Comparison of ENCODE assay signal across 10 mouse cellular contexts in the genomic region with DNA sequence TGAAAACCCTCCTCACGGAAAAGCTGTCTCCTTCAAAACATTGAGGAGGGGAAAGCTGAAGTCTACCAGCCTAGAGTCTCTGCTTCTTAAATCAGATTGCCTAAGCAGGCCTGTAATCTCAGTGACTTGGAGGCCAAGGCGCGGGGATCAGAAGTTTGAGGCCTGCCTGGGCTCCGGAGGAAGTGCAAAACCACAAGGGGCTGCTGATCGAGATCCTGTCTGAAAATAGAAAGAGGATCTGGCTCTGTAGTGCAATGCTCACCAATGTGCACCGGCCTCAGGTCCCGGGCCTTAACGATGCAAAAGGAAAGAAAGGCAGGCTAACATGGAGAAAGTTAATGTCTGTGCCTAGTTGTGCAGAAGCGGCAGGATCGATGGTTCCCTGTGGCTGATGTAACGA. TPM values are rescaled to one million over a fixed set of nuclear protein-coding genes. Genes with fewer than 3 reads are reported as not detected.
DNase-seq lines count a peak whose midpoint lies in the region; ATAC-seq lines count a peak whose summit lies in the region.
"Had no signal": no experiment of that assay in that cellular context is flagged by ENCODE, and none has a peak within 500 bp of the region (broad histone marks: within the 10 kb centered on the region; RNA-seq: fewer than 3 reads in every experiment).

No protein-coding gene starts in this region.

- no peak for ATAC-seq in liver, embryonic 13.5 days (ENCODE audit: low read depth)
- no peak for ATAC-seq in liver, embryonic 12.5 days
- peak; percentile 76 for ATAC-seq in megakaryocyte-erythroid progenitor cell, adult 5-6 weeks (replicated peaks; ENCODE audit: low FRiP score, low TSS enrichment, poor library complexity, severe bottlenecking)

- H3K9ac ChIP-seq in liver, embryonic 13.5 days, result no peak overlapping the region
- H3K9ac ChIP-seq in liver, embryonic 12.5 days, result no peak overlapping the region
- H3K9ac ChIP-seq: limb, embryonic 13.5 days had no signal

- H3K4me1 ChIP-seq in liver, embryonic 13.5 days (replicated peaks), result 0 out of 2 replicates have a peak, but pooled peaks cover 3% of the 10 kb centered on the region
- H3K4me1 ChIP-seq in liver, embryonic 12.5 days, result no peaks in the 10 kb centered on the region
- H3K4me1 ChIP-seq in brown adipose tissue, adult 24 weeks (ENCODE audit: control insufficient read depth, insufficient read depth, insufficient read length, low read length), result no peaks in the 10 kb centered on the region

- WGBS in liver, embryonic 13.5 days (ENCODE audit: insufficient replicate concordance), result 20% methylated on average over 11 of the region's 11 CpGs
- WGBS in liver, embryonic 12.5 days (ENCODE audit: insufficient replicate concordance), result 24% methylated on average over 11 of the region's 11 CpGs

- H3K27me3 ChIP-seq in liver, embryonic 13.5 days, result no peaks in the 10 kb centered on the region
- H3K27me3 ChIP-seq in liver, embryonic 12.5 days (replicated peaks), result no peaks in the 10 kb centered on the region
- H3K27me3 ChIP-seq: limb, embryonic 13.5 days had no signal

- H3K27ac ChIP-seq in liver, embryonic 13.5 days, result no peak overlapping the region
- no peak overlapping the region for H3K27ac ChIP-seq in liver, embryonic 12.5 days
- H3K27ac ChIP-seq in brown adipose tissue, adult 24 weeks (replicated peaks; ENCODE audit: low read depth, low read length), result peak overlapping the region; percentile 51; the same call in 1 of the 2 replicates
- H3K27ac ChIP-seq: limb, embryonic 13.5 days had no signal

- DNase-seq in liver, embryonic 13.5 days, result peak; percentile 3
- DNase-seq in thymus, postnatal 25 days, result peak; percentile 75
- DNase-seq in left cerebral cortex, postnatal 4 days, result no peak
- no peak for DNase-seq in gastrocnemius, postnatal 25 days
- no peak for DNase-seq in Muller cell, postnatal 12 days (ENCODE audit: inconsistent ontology term)
- DNase-seq: gastrocnemius, postnatal 36 days had no signal

- no peaks in the 10 kb centered on the region for H3K9me3 ChIP-seq in liver, embryonic 13.5 days (replicated peaks)
- H3K9me3 ChIP-seq in liver, embryonic 12.5 days (replicated peaks), result no peaks in the 10 kb centered on the region
- H3K9me3 ChIP-seq: limb, embryonic 13.5 days had no signal

- no peak overlapping the region for H3K4me3 ChIP-seq in liver, embryonic 13.5 days (replicated peaks)
- no peak overlapping the region for H3K4me3 ChIP-seq in liver, embryonic 12.5 days
- no peak overlapping the region for H3K4me3 ChIP-seq in brown adipose tissue, adult 24 weeks (ENCODE audit: insufficient read depth, low read depth, low read length)
- H3K4me3 ChIP-seq: limb, embryonic 13.5 days had no signal

- no peak overlapping the region for H3K4me2 ChIP-seq in liver, embryonic 13.5 days
- H3K4me2 ChIP-seq in liver, embryonic 12.5 days, result no peak overlapping the region
- H3K4me2 ChIP-seq: limb, embryonic 13.5 days had no signal

- intact Hi-C loops in left cerebral cortex, postnatal 4 days (cut with DNase I), result no loop called here

- H3K36me3 ChIP-seq in liver, embryonic 13.5 days, result no peaks in the 10 kb centered on the region
- no peaks in the 10 kb centered on the region for H3K36me3 ChIP-seq in liver, embryonic 12.5 days
- H3K36me3 ChIP-seq: limb, embryonic 13.5 days had no signal

RNA-seq across cellular contexts. Expression of gene Retreg1, which starts 48.6 kb away (rescaled TPM):
- polyA plus RNA-seq in liver, embryonic 13.5 days (2015; fragmentation: Nextera tagmentation; extraction: Ambion mirVana), result 1.4 and 2.6 TPM in 2 replicates
- 1.0 and 1.1 TPM in 2 replicates for polyA plus RNA-seq in liver, embryonic 12.5 days (2016; fragmentation: Nextera tagmentation; extraction: Ambion mirVana)
- 14.2 and 17.8 TPM in 2 replicates for polyA plus RNA-seq in brown adipose tissue, adult 24 weeks (2012; ENCODE audit: insufficient read depth, insufficient read length, missing spikeins)
- 9.7 and 12.3 TPM in 2 replicates for total RNA-seq in megakaryocyte-erythroid progenitor cell, adult 5-6 weeks (2014; fragmentation: Nextera tagmentation)
- total RNA-seq in megakaryocyte-erythroid progenitor cell, adult 5-6 weeks (2017), result 20.6 and 58.2 TPM in 2 replicates
- 10 to 100 TPM; 28.7 to 30.2 TPM for total RNA-seq in left cerebral cortex, postnatal 4 days (2021)
- total RNA-seq in gastrocnemius, postnatal 25 days (2021), result 100 to 1,000 TPM in 1 of 2 experiments, 10 to 100 TPM in 1; 77.9 to 145 TPM

Comparison
In these comparisons a context has a peak if more than half of its experiments do, and no peak if none do; other contexts are left out.
1. DNase-seq: peak in liver, embryonic 13.5 days (single experiment) and thymus, postnatal 25 days (single experiment); none in left cerebral cortex, postnatal 4 days (single experiment), gastrocnemius, postnatal 25 days (single experiment) and Muller cell, postnatal 12 days (single experiment).